Mouse (Mus musculus) kidney, postnatal 4 days (tissue): ENCODE measurements around the gene Pogz.

ENCODE experiments used
- DNase-seq, 2 experiments: peaks; one replicate each; pipeline ENCODE4 v3.0.0; 2021; ENCODE audit warnings: mixed read lengths in 2 of 2

Gene Pogz

DNA sequence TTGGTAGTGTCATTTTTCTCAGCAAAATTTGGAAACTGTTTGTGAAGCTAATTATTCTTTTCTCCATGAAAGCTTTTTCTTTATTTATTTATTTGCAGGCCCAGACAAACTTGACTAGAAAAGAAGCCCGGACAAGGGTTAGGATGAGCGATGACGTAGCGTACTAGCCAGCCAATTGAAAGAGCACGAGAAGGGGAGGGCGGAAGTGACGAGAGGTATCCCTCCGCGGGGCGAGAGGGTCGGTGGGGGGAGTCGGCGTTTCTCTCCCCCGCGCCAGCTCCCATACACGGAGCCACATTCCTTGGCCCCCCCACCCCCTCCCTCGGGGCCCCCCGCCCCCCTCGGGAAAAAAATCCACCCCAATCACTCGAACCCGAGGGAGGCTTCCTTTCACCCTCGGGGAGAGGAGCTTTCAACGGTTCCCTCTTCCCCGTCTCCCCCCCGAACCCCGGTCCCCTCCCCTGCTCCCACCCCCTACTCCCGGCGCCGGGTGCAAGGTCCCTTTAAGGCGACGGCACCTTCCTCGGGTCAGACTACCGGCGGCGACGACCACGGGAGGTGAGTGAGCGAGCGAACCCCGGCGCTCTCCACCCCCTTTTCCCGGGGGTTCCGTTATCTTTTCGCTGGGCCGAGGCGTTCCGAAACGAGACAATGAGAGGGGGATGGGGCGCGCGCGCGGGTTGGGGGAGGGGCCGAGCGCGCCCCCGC, at the start of gene Pogz:
Gene Pogz (plus strand): TSS at position 385 of the 708 bp plus-strand sequence.
- peak; percentile 96 to 97 for DNase-seq

DNA sequence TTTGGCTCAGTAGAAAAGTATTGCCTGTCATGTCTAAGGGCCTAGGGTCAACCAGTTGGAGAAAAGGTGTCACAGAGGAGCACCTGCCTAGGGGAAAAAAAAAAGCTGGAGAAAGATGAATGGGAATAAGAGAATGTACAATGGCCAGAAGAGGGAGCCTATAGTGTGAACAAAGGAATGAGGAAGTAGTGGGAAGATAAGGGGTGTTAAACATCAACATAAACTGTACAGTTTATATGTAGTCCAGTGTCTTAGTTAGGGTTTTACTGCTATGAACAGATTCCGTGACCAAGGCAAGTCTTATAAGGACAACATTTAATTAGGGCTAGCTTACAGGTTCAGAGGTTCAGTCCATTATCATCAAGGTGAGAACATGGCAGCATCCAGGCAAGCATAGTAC, 48.3 kb upstream of the Pogz start:
- DNase-seq, result no peak

DNA sequence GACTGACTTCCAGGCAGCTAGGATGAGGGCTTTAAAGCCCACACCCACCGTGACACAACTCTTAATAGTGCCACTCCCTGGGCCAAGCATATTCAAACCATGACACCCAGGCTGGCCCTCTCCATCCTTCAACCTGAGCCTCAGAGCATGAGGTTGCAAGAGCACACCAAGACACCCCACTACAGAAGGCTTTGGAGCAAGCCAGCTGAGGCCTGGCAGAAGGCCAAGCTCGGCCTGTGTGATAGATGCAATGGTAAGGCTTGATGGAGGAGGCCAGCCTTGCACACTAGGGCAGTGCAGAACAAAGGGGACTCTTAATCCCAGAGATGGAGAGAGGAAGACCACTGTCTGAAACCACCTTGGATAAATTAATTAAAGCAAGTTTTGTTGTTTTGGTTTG, 47.9 kb upstream of the Pogz start:
- peak; percentile 41 to 53 for DNase-seq

DNA sequence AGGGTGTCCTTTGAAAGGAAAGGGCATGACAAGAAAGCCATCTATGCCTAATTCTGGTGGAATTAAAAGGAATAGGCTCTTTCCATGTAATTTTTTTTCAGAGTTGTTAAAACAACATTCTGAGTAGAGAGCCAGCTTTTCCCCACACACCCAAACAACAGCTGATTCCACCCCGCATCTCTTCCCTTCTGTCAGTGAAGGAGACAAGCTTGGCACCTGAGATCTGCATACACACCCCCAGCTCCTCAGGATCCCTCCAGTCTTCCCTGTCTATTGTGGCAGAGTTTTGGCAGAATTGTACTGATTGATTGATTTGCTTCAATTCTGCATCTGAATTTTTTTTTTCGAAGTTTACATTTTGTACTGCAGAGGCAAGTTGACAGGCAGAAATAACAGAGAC, 45.1 kb upstream of the Pogz start:
- no peak for DNase-seq

DNA sequence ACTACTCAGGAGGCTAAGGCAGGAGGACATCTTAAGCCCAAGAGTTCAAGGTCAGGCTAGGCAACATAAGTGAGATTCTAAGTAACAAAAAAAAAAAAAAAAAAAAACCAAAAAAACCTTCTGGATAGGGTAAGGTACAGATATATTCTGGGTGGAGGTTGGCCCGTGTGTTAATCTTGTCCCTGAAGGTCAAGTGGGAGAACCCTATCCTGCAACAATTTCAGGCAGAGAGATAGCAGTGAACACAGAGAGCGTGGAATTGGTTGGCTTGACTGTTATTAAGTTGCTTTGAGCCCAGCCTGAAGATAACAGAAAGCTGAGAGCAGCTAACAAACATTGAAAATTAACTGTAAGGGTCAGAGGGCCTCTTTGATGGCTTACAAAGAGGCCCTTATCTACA, 43.7 kb upstream of the Pogz start:
- DNase-seq, result no peak

DNA sequence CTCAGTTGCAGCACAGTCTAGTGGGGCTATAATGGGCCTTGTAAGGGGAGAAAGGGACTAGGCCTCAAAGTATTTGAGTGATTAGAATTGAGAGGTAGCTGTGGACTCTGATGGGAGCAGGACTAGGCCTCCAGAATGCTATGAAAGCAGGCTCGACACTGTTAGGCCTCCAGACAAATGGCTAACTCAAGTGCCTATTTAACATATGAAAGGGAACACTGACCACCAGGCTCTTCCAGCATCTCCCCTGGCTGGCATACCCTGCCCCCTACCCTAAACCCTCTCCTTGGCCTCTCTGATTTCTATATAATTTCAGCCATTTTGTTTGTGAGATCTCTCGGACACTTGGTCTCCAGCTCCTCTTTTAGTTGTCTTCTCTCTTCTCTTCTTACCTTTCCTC, 43.0 kb upstream of the Pogz start:
- no peak for DNase-seq

DNA sequence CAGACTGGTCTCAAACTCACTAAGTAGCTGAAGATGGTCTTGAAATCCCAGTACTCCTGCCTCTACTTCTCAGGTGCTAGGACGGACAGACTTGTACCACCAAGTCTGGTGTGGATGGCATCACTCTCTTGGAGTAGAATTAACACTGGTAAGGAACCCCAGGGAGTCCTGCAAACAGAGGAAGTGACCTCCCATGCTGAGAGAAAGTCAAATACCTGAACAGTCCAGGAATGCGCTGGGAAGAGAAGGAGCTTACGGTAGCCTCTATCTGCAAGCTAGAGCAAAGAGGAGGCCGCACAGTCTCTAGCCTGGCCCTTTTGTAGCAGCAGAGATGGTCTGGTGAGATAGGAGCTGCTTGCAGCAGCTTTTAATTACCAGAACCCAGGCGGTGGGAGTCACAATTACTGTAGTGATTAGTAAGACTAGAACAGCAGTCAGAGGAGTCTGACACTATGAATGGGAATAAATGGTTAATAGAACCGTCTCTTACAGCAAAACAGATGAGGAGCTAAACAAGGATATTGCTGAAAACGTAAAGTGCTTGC, 41.7 kb upstream of the Pogz start:
- no peak for DNase-seq

DNA sequence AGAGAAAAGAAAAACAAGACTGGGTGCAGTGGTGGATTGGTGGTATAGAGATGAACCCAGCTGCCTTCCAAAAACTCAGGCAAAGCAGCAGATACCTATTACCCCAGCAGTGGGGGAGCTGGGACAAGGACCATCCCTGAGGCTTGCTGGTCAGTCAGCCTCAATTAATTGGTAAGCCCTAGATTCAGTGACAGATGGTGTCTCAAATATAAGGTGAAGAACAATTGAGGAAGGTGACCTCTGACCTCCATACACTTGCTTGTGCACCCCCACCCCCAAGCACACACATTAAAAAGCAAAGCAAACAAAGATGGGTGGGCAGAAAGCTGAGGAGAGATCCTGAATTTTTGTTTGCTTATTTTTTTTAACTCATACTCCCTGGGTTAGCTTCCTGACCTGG, 41.2 kb upstream of the Pogz start:
- no peak for DNase-seq

DNA sequence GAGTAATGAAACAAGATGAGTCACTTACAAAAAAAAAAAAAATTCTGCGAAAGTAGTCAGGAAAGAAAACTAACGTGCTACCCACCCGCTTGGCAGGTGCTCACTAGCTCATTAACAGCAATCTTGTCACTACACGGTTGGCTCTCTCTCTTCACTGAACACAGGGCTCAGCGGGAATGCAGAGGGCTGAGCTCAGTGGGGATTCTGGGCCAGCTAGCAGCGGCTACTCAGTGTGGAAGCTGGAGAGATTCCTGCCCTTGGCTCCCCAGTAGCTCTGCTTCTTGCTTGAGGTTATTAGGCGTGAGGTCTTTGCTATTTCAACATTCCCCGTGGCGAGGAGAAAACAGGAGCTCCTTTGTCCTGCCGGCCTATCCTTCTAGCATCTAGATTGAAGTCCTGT, 33.2 kb upstream of the Pogz start:
- peak in 1 of 2 experiments; percentile 32 for DNase-seq

DNA sequence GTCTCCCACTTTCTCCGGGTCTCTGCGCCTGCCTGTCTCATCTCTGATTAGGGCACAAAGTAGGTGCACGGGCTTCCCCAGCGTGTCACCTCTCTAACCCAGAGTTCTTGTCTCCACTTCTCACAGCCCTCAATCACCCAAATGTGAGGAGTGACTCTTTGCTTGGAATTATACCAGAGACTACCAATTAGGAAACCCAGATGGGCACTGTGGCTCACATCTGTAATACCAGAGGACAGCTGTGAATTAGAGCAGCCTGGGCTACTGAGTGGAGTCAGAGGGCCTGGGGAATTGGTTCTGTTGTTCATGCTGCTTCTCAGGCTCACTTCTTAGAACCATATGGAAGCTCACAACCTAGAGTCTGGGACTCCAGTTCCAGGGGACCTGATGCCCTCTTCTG, 32.4 kb upstream of the Pogz start:
- DNase-seq, result no peak

DNA sequence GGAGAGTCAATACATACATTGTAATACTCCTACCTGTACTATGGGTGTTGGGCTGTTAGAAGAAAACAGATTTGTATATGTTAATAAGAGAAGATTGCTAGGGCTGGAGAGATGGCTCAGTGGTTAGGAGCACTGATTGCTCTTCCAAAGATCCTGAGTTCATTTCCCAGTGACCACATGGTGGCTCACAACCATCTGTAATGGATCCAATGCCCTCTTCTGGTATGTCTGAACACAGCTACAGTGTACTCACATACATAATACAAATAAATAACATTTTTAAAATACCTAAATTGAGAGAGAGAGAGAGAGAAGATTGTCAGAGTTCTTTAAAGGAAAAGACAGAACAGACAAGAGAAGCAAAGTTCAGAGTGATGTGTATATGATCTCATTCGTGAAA, 29.1 kb upstream of the Pogz start:
- DNase-seq, result no peak

DNA sequence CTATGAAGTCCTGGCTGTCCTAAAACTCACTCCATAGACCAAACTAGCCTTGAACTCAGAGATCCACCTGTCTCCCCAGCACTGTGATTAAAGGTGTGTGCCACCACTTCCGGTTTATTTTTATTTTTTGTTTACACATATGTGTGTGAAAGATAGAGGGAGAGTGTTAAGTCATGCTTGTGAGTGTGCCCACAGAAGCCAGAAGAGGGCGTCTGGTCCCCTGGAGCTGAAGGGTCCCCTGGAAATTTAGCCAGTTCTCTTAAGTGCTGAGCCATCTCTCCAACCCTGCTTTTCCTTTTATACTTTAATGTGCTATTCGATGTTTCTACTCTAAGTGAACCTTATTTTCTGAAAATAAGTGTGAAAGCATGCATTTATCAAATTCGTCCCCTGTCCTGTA, 25.7 kb upstream of the Pogz start:
- DNase-seq, result peak; percentile 54 to 60

DNA sequence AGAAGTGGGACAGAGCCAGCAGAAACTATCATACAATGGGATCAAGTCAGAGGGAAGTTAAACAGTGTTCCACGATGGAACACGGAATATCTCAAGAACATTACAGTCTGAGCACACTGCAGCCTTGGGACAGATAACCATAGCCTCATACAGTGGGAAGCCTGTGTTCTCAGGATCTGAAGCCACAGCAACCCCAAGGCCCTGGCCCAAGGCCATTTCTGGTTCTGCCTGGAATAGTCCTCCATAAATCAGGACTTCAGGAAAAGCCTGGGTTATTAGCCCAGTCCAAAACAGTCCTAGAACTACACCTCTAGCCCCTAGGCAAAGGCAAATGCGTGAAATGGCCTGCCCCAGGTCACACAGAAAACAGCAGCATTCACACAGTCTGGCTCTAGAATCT, 23.7 kb upstream of the Pogz start:
- peak in 1 of 2 experiments; percentile 35 for DNase-seq

DNA sequence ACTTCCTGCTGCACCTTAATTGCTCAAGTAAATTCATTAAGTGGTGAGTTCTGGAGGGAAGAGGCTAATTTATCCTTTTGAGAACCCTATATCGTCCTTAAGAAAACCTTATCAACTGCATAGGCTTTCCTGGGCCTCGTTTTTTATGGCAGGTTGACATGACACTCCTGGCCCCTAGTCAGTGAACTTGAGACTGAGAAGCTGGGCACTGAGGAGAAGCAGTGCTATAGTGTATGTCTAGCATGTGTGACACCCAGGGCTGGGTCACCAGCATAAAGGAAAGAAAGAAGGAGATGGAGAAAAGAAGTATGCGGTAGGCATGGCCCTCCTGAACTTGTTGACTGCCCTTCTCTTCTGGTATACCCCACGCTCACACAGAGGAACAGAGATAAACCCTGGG, 23.3 kb upstream of the Pogz start:
- DNase-seq, result no peak

DNA sequence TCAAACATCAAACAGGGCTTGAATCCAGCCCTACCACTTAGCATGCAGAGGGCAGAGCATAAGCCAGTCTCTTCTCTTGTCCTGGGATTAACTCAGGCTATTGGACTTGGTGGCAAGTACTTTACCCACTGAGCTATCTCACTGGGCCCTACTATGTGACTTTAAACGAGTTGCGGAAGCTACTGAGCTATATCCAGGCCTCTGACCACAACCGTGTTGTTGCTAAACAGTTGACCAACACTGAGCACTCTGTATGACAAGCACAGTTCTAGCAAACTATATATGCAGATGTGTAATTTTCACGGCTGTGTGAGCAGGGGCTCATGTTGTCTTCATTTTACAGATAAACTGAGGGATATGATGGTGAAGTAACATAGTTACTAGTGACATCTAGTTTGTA, 22.7 kb upstream of the Pogz start:
- no peak for DNase-seq

DNA sequence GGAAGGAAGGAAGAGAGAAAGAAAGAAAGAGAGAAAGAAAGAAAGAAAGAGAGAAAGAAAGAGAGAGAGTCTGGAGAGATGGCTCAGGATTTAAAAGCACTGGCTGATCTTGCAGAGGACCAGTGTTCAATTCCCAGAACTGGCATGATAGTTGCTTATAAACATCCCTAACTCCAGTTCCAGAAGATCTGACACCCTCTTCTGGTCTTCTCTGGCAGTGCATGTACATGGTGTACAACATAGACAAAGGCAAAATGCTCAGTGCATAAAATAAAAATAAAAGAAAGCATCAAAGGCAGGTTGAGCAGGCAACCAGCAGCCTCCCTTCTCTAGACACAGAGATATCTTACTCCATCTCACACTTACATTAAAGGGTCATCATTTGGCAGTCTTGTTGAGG, 21.8 kb upstream of the Pogz start:
- no peak for DNase-seq

DNA sequence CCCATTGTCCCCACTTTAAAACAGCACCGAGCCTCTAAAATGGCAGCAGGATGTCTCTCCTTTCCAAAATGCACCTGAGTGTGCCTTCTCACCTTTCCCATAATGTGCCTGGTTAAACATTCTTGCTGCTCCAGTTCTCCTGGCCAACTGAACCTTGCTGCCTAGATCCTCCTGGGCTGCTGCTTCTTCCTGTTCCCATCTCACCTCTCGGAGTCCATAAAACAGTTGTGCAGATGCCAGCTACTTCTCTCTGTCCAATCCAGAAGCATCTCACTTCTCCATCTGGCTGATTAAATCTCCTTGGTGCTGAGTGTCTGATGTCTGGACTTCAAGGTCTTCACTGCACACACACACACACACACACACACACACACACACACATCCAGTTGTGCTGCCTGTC, 19.6 kb upstream of the Pogz start:
- no peak for DNase-seq

DNA sequence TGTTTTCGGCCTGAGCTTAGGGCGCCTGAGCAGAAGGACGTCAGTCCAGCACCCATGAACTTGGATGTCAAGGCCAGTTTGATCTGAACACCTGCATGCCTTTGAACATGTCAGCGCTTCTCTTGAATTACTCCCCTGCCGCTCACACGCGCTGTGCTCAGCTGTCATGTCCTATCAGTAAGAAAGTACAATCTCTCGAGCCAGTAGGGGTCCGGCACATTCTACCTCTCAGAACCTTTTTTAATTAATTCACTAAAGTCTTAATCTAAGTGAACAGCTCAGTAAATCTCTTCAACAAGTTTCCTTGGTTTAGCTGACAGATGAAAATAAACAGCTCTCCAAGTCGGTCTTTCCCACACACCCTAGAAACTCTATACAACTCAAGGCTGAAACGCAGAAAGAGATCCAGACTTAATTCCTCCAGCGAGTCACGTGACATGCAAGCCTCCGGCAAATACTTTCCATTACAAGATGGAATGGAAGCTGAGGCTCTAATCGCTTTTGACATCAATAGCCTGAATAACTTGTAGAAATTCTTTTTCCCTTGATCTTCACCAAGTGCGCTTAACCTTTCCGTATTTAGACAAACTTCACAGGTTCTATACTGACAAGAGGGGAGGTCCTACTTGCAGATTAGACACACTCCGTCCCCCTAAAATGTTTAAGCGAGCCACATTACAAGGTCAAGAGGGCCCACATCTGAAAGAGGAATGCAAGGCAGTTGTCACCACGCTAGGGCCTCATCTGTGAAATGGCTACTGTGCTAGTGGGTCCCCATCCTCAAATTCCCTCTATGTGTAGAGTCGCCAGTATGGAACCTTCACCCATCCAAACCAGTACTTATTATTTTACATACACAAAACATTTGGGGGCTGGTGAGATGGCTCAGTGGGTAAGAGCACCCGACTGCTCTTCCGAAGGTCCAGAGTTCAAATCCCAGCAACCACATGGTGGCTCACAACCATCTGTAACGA, 17.6 kb upstream of the Pogz start:
- DNase-seq, result peak; percentile 29 to 33

DNA sequence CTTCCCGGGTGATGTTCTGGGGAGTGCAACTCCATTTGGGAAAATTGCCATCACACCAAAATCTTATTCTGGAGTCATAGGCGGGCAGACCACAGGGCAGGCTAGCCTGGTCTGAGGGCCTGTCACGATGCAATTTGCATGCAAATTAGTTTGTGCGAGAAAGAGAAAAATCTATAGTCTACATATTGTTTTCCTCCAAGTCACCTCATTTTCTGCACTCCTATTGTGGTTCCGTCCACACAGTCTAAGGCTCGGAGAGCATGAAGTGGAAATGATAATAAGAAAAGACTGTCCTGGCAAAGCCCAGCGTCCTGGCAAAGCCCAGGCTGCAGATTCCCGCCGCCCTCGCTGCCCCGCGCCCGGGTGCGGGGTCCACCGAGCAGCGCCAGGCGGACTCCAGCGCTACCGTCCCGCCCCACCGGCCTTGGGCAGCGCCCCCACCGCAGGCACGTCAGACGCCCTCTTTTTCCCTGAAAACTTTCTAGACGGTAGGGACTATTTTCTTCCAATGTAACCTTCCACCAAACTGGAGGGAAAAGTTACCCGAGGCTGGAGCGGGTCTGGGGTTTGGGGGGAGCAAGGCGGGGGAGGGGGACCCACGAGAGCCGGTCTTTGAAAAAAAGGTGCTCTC, 16.2 kb upstream of the Pogz start:
- peak; percentile 65 to 79 for DNase-seq

DNA sequence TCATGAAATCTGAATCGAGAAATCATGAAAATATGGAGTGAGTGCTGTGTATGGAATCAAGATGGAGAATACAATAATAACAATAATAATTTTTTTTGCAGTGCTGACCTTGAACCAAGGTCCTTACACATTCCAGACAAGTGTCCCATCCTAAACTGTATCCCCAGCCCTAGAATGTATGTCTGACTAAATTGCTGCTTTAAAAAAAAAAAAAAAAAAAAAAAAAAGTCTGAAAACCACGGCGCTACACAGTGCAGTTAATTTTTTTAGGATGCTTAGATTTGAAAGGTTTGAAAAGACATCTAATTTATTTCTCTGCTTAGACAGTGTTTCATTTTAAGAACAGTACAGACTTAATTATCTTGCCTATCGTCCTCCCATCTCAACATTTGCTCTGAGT, 15.3 kb upstream of the Pogz start:
- DNase-seq, result no peak

DNA sequence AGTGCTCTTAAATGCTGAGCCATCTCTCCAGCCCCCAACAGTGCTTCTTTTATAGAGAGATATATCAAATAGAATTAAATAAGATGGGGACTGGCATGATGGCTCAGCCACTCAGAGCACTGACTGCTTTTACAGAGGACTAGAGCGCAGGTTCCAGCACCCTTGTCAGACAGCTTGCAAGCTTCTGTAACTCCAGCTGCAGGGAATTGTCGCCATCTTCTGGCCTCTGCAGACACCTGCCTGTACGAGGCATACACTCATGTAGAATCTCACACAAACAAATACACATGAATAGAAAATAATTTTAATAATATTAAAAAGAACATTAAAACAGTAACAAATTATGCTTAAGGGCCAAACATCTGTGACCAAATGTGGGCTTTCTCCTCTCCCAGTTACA, 13.3 kb upstream of the Pogz start:
- DNase-seq, result no peak

DNA sequence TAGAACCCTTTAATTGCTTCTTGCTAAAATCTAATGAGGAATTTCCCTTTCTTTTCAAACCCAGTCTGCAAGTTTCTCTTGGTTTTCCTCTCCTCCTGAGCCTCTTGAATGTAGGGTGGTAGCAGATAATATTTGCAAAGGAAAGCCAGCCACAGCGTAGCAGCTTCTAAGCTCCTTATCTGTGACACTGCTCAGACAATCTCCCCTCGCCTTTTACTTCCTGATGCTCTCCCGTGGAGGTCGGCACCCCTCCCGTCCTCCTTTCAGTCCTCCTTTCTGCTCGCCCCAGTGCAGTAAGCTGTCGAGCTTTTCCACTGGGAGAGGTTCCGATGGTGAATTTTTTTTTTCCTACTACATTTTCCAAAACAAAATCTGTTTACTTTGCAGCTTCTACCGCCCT, 5.3 kb upstream of the Pogz start:
- DNase-seq, result no peak

DNA sequence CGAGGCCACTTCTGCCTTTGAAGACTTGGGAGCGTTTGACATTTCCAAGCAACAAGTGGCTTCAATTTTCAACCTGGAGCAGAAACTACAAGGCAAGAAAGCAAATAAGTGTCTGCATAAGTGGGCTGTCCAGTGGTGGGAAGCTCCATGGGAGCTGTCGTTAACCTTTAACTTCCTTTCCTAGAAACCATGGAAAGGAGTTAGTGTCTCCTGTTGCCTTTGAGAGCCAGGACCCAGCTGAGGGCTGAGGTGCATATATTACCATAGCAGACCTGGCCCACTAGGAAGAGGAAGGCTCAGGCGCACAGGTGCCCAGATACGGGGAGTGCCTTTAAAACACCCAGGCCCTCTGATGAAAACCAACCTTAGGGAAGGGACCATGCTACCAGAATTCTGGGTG, 4.7 kb upstream of the Pogz start:
- DNase-seq, result peak in 1 of 2 experiments; percentile 22
